Mouse (Mus musculus) neutrophil, adult 5-6 weeks (primary cell): Measurements from ENCODE around the gene Samsn1. TPM values are rescaled to one million over a fixed set of nuclear protein-coding genes. Genes with fewer than 3 reads are reported as not detected.

Experiments used
- ATAC-seq: fragments of 151-379, 151-347 bp; 2 replicates; pipeline ENCODE4 v1.8.0; 2017; ENCODE audit warnings: mild to moderate bottlenecking, moderate TSS enrichment; ENCODE audit not compliant: insufficient number of reproducible peaks, poor library complexity, low FRiP score, severe bottlenecking; ENCODE audit errors: extremely low read depth
- total RNA-seq: library from RNA; stranded (forward); fragments of 200-1000 nt; gene quantifications from 2 replicates; pipeline ENCODE4 v1.2.3, GENCODE M21; 2017

Samsn1 gene
- total RNA-seq, 1 experiment from 2014 or later, result 181 TPM

- ATAC-seq, result no peak
Measured at GRCm38 (mm10) chr16:75962021-75962420, 60.1 kb downstream of the Samsn1 start.

- ATAC-seq, result no peak
Measured at GRCm38 (mm10) chr16:75961487-75961886, 60.6 kb downstream of the Samsn1 start.

GRCm38 (mm10) chr16:75961036-75961435 lies 61.0 kb downstream of the Samsn1 start:
- peak; percentile 97 for ATAC-seq

- no peak for ATAC-seq
Measured at GRCm38 (mm10) chr16:75933357-75933756, 88.7 kb downstream of the Samsn1 start.

GRCm38 (mm10) chr16:75930222-75930553 lies 91.9 kb downstream of the Samsn1 start:
- ATAC-seq, result peak; percentile 42

- peak; percentile 43 for ATAC-seq
Measured at GRCm38 (mm10) chr16:75929536-75930221, 92.4 kb downstream of the Samsn1 start.

- no peak for ATAC-seq
Measured at GRCm38 (mm10) chr16:75926511-75926910, 95.6 kb downstream of the Samsn1 start.

- ATAC-seq, result peak; percentile 84
Measured at GRCm38 (mm10) chr16:75920870-75921269, 101.2 kb downstream of the Samsn1 start.

GRCm38 (mm10) chr16:75919298-75919697 lies 102.8 kb downstream of the Samsn1 start:
- ATAC-seq, result no peak

- peak; percentile 45; the same call in 1 of the 2 replicates for ATAC-seq
Measured at GRCm38 (mm10) chr16:75917712-75918111, 104.4 kb downstream of the Samsn1 start.

- no peak for ATAC-seq
Measured at GRCm38 (mm10) chr16:75912051-75912450, 110.0 kb downstream of the Samsn1 start.

- ATAC-seq, result peak; percentile 99
Measured at GRCm38 (mm10) chr16:75908635-75909494, 113.2 kb downstream of the Samsn1 start.

GRCm38 (mm10) chr16:75906790-75907189 lies 115.3 kb downstream of the Samsn1 start:
- ATAC-seq, result no peak

- ATAC-seq, result no peak
Measured at GRCm38 (mm10) chr16:75906260-75906659, 115.8 kb downstream of the Samsn1 start.

- ATAC-seq, result no peak
Measured at GRCm38 (mm10) chr16:75905324-75905723, 116.8 kb downstream of the Samsn1 start.

- ATAC-seq, result no peak
Measured at GRCm38 (mm10) chr16:75904072-75904471, 118.0 kb downstream of the Samsn1 start.

GRCm38 (mm10) chr16:75903028-75903427 lies 119.1 kb downstream of the Samsn1 start:
- ATAC-seq, result no peak

- ATAC-seq, result no peak
Measured at GRCm38 (mm10) chr16:75899885-75900620, 122.0 kb downstream of the Samsn1 start.

GRCm38 (mm10) chr16:75897828-75898367 lies 124.2 kb downstream of the Samsn1 start:
- no peak for ATAC-seq
